Mouse (Mus musculus) gastrocnemius, adult 2 months (tissue): ENCODE data around the gene Tmem178. TPM values are rescaled to one million over a fixed set of nuclear protein-coding genes. Genes with fewer than 3 reads are reported as not detected.

Experiments used
- DNase-seq: peaks from one replicate; pipeline ENCODE4 v3.0.0; 2022
- H3K27ac ChIP-seq: fragments of 200-600 bp; 2 replicates; pipeline ENCODE4 v1.8.1; 2022; ENCODE audit warnings: mild to moderate bottlenecking
- H3K4me3 ChIP-seq: fragments of 200-600 bp; 2 replicates; pipeline ENCODE4 v1.8.1; 2022; ENCODE audit warnings: mild to moderate bottlenecking, moderate library complexity
- CTCF ChIP-seq: fragments of 200-600 bp; IDR thresholded peaks from 2 replicates; pipeline ENCODE4 v1.8.1; 2022; ENCODE audit warnings: antibody characterized with exemption, mild to moderate bottlenecking, moderate library complexity
- intact Hi-C: fragments of 180-260 bp; cut with DNase I; formaldehyde crosslinking; loops from one replicate; pipeline ENCODE4 v1.15.1; 2025
- total RNA-seq, 2 experiments: library from RNA; stranded (reverse); gene quantifications; 2 replicates each; pipeline ENCODE4 v1.2.3; 2021

The Tmem178 gene
- total RNA-seq, 2 experiments from 2014 or later: 0.25 to 0.28 TPM

DNA sequence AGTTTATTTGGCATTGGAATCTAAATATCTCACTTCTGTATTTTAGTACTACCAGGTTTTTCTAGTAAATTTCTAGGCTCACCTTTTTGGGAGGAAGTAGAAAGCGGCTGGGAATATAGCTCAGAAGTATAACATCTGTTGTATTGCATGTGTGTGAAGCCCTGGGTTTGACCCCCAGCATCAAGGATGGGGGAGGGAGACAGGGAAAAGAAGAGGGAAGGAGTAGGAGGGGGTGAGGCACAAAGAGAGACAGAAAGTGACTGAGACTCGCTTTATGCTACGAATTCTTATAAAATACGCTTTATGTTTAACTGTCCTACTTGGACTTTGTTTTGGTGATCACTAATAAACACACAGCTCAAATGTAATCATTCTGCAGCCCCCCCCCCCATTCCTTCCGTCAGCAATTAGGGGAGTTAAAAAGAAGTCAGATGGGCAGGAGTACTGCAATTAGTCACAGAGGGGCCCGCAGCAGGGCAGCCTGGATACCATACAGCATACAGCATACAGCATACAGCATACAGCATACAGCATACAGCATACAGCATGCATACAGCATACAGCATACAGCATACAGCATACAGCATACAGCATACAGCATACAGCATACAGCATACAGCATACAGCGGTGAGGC lies 103.6 kb downstream of the Tmem178 start:
- intact Hi-C loops: no loop called here
- no peak for TF ChIP-seq CTCF
- H3K27ac ChIP-seq: no peak overlapping the region
- H3K4me3 ChIP-seq: no peak overlapping the region
- no peak for DNase-seq

Other genes starting within 250 kb of the Tmem178 start
- 10 to 100 TPM; 11.9 to 17.5 TPM for gene Map4k3, start 216.1 kb upstream of the Tmem178 start, total RNA-seq
- 1 to 10 TPM; 2.5 to 4.0 TPM for gene Thumpd2, start 120.5 kb downstream of the Tmem178 start, total RNA-seq